Mouse (Mus musculus) adrenal gland, postnatal 4 days (tissue): ENCODE data around the gene Eed. TPM values are rescaled to one million over a fixed set of nuclear protein-coding genes. Genes with fewer than 3 reads are reported as not detected.
A peak's percentile ranks its signal among the peaks of the same experiment; 100 is the strongest.

Experiments
- DNase-seq, 2 experiments: peaks; one replicate each; pipeline ENCODE4 v3.0.0; 2021 to 2022; ENCODE audit warnings: low spot score in 2 of 2, mixed read lengths in 2 of 2
- total RNA-seq, 2 experiments: library from RNA; stranded (reverse); gene quantifications; 2 replicates each; pipeline ENCODE4 v1.2.3; 2021

The Eed gene
- total RNA-seq, 2 experiments from 2014 or later = 69.7 to 77.9 TPM

DNA sequence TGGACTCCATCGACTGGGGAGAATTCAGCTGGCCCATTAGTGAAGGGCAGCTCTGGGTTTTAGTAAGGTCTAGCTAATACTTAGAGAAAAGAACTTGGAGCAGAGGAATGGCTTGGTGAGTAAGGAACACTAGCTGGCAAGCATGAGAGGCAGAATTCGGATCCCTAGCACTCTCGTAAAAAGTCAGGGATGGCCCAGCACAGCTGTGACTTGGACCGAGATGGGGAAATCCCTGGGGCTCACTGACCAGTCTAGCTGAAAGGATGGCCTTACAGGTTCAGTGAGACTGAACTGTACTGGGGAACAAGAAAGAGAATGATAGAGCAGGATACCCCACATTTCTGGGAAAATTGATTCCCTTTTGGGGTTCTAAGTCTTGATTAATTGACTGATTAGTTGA is 71.1 kb downstream of the Eed start:
- no peak for DNase-seq

DNA sequence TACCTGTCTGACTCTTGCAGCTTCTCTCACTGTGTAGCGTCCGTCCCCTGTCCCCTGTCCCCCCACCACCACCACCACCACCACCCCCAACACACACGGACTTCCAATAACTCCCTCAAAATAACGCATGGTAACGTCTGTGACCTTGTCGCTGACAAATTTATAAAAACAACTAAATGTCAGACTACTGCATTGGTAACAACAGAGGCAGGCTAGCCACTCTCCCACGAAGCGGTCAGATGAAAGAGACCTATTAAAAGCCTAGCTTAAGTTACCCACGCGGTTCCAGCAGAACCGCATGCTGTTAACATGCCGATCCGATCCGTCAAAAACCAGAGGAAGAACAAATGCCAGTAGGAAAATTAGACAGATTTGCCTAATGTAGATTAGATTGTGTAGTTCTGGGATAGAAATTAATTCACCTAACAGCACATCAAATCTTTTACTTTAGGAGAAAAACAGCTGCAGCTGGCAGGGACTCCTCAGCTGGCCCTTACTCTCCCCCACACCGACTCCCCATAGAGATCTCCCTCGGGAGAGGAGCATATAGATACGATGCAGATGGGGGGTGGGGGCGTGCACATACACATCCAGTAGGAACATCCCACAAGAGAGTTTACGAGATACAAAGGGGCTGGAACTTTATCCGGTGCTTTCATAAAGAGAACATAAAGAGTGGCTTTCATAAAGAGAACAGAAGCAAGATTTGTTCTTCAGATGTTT is 71.7 kb downstream of the Eed start:
- no peak for DNase-seq

DNA sequence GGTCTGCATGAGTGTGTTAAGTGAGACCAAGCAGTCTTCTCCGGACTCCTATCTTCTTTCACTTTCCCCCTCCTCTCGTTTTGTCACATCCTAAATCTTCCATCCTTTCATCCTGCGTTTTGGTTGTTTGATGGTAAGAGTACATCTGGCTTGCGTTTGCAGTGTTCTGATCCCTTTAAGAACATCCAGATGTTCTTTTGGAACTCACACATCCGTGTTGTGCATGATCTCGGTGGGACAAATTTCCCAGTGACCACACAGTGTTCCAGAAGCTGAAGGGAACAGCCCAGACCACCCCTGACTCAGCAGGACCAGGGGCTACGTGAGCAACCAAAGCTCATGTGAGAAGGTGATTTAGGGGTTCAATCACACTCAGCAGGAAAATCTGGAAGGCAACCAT is 72.4 kb downstream of the Eed start:
- DNase-seq = no peak

DNA sequence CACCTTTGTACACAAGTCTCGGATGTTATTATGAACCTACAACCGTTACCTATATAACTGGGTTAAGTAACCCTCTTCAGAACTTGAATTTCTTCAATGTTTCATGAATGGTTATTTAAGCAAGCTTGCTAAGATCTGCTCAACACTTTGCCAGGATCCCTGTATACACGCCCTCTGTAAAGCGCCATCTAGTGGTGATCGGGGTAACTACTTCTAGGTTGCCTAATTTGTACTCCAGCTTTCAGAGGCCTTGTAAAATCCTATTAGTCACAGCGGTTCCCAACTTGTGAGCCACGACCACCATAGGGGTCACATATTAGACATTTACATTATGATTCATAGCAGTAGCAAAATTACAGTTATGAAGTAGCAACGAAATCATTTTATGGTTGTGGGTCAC is 72.8 kb downstream of the Eed start:
- peak in 1 of 2 experiments; percentile 62 for DNase-seq

Other genes with a start within 250 kb of the Eed start
- gene Ccdc81, start 77.4 kb downstream of the Eed start, total RNA-seq = under 1 TPM; 0.25 to 0.28 TPM
- gene Hikeshi, start 39.8 kb downstream of the Eed start, total RNA-seq = 10 to 100 TPM; 59.3 to 61.1 TPM
- gene Picalm, start 149.2 kb upstream of the Eed start, total RNA-seq = 100 to 1,000 TPM; 198 to 211 TPM